Mouse (Mus musculus) urinary bladder, postnatal 0 days (tissue): Measurements from ENCODE around the gene Gm3952. TPM values are rescaled to one million over a fixed set of nuclear protein-coding genes. Genes with fewer than 3 reads are reported as not detected.

Source experiments
- polyA plus RNA-seq: library from polyadenylated mRNA; unstranded; fragments of >200 nt; fragmentation: Nextera tagmentation; extraction: Ambion mirVana; gene quantifications from 2 replicates; pipeline ENCODE4 v1.2.1, GENCODE M21; 2015

The Gm3952 gene
- not detected in 2 replicates for polyA plus RNA-seq

GRCm38 (mm10) chr8:128798594-128798993 is at the start of gene Gm3952:
TSS of gene Gm3952 (minus strand) at chr8:128798694.

Other genes with a start within 250 kb of the Gm3952 start
- 812 and 973 TPM in 2 replicates for gene Itgb1, start 113.0 kb downstream of the Gm3952 start, polyA plus RNA-seq